Mouse (Mus musculus) limb, embryonic 12.5 days (tissue): Measurements from ENCODE around the gene Fbl. TPM values are rescaled to one million over a fixed set of nuclear protein-coding genes. Genes with fewer than 3 reads are reported as not detected.

Experiments
- ATAC-seq: fragments of 200-750 bp; cut with Nextera tagmentation; 2 replicates; pipeline ENCODE4 v1.8.0; 2017; ENCODE audit warnings: low read depth, moderate TSS enrichment; ENCODE audit not compliant: insufficient number of reproducible peaks, insufficient read depth, low FRiP score, low TSS enrichment
- H3K27ac ChIP-seq: fragments of 300-500 bp; sonication (generic); 2 replicates; pipeline ENCODE4 v1.5.1; 2016; ENCODE audit warnings: mild to moderate bottlenecking, moderate library complexity
- H3K27me3 ChIP-seq: fragments of 300-500 bp; sonication (generic); 2 replicates; pipeline ENCODE4 v1.6.1; 2016; ENCODE audit warnings: mild to moderate bottlenecking, moderate library complexity
- H3K36me3 ChIP-seq: fragments of 300-500 bp; sonication (generic); 2 replicates; pipeline ENCODE4 v1.6.1; 2016; ENCODE audit warnings: mild to moderate bottlenecking, moderate library complexity
- H3K4me1 ChIP-seq: fragments of 300-500 bp; sonication (generic); replicated peaks from 2 replicates; pipeline ENCODE4 v1.6.1; 2016
- H3K4me2 ChIP-seq: fragments of 300-500 bp; sonication (generic); 2 replicates; pipeline ENCODE4 v1.6.1; 2016; ENCODE audit warnings: mild to moderate bottlenecking, moderate library complexity
- H3K4me3 ChIP-seq: fragments of 300-500 bp; sonication (generic); replicated peaks from 2 replicates; pipeline ENCODE4 v1.5.1; 2016; ENCODE audit warnings: mild to moderate bottlenecking
- H3K9ac ChIP-seq: fragments of 300-500 bp; sonication (generic); replicated peaks from 2 replicates; pipeline ENCODE4 v1.6.1; 2016; ENCODE audit warnings: mild to moderate bottlenecking, moderate library complexity
- H3K9me3 ChIP-seq: fragments of 300-500 bp; sonication (generic); 2 replicates; pipeline ENCODE4 v1.6.1; 2016; ENCODE audit warnings: mild to moderate bottlenecking, moderate library complexity
- WGBS: fragments of 180-500 bp; shearing (Covaris S2); methylation state at CpG from one replicate; pipeline ENCODE4 v1.1.7; 2016; 5-methylcytosine and 5-hydroxymethylcytosine counted together
- polyA plus RNA-seq: library from polyadenylated mRNA; unstranded; fragments of >200 nt; fragmentation: Nextera tagmentation; extraction: Ambion mirVana; gene quantifications from 2 replicates; pipeline ENCODE4 v1.2.1, GENCODE M21; 2016

Gene Fbl
- polyA plus RNA-seq, 1 experiment from 2014 or later: 169 TPM

- peak overlapping the region; percentile 86 for H3K4me3 ChIP-seq
- peaks cover 24% of the 10 kb centered on the region for H3K4me1 ChIP-seq
- peak overlapping the region; percentile 60 for H3K9ac ChIP-seq
- no peak for ATAC-seq
- WGBS: 11% methylated on average over 9 of the region's 9 CpGs
- peak overlapping the region; percentile 82 for H3K4me2 ChIP-seq
- H3K36me3 ChIP-seq: no peaks in the 10 kb centered on the region
- H3K27ac ChIP-seq: peak overlapping the region; percentile 85
- H3K9me3 ChIP-seq: peaks cover 8% of the 10 kb centered on the region; the same call in 1 of the 2 replicates
- no peaks in the 10 kb centered on the region for H3K27me3 ChIP-seq
Measured at GRCm38 (mm10) chr7:28168320-28169115, 992 bp upstream of the Fbl start.

GRCm38 (mm10) chr7:28175358-28175757 is 5.8 kb downstream of the Fbl start:
- Histone ChIP-seq H3K4me1 (peaks cover 15% of the 10 kb centered on the region), H3K4me2 (no peak overlapping the region), H3K27ac (no peak overlapping the region), H3K9me3 (no peaks in the 10 kb centered on the region), H3K36me3 (peaks cover 44% of the 10 kb centered on the region), H3K27me3 (no peaks in the 10 kb centered on the region), H3K4me3 (no peak overlapping the region), H3K9ac (no peak overlapping the region)
- no peak for ATAC-seq
- WGBS: 88% methylated on average over 4 of the region's 4 CpGs

- Histone ChIP-seq H3K4me3 (peak within 1 kb of the TSS; percentile 93), H3K27ac (peak within 1 kb of the TSS; percentile 91), H3K36me3 (peaks cover 77% of the 10 kb centered on the region), H3K9ac (peak within 1 kb of the TSS; percentile 86), H3K27me3 (no peaks in the 10 kb centered on the region), H3K4me1 (peaks cover 12% of the 10 kb centered on the region), H3K9me3 (no peaks in the 10 kb centered on the region), H3K4me2 (peak within 1 kb of the TSS; percentile 95)
- peak; percentile 88 for ATAC-seq
- under 1% methylated on average over 25 of the region's 25 CpGs for WGBS
Measured at GRCm38 (mm10) chr7:28179228-28179627, 9.7 kb downstream of the Fbl start, which contains the start of gene Dyrk1b. Dyrk1b (plus strand) TSS chr7:28179469.

DNA sequence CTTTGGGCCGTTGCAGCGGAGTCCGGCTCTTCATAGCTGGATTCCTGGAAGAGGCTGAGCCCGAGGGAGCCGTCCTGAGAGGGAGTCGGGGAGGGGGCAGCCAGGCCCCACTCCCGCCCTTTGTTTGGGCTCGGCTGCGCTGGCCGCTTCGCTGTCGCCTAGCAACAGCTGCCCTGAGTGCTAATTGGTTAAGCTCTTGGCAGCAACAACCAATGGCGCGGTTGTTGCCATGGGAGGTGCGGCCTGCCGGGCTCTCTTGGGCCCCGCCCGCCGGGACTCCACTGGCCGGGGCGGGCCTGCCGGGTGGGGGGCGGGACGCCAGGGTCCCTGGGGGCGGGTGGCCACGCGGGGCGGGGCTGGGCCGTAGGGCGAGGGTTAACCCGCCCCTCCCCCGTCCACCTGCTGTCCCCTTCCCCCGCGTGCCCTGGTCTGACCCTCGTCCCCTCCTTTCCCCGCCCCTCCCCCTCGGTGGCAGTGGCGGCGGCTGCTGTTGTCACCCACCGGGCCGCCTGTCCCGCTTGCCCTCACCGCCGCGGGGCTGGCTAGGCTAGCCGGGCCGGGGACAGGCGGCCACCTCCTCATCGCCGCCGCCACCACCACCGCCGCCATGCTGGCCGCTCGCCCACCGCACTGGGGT is 10.3 kb downstream of the Fbl start:
- peak overlapping the region; percentile 93 for H3K4me3 ChIP-seq
- peaks cover 12% of the 10 kb centered on the region for H3K4me1 ChIP-seq
- H3K36me3 ChIP-seq: peaks cover 80% of the 10 kb centered on the region
- WGBS: 1% methylated on average over 35 of the region's 56 CpGs
- no peaks in the 10 kb centered on the region for H3K9me3 ChIP-seq
- H3K27ac ChIP-seq: peak overlapping the region; percentile 91
- no peaks in the 10 kb centered on the region for H3K27me3 ChIP-seq
- ATAC-seq: peak; percentile 93
- H3K4me2 ChIP-seq: peak overlapping the region; percentile 95
- peak overlapping the region; percentile 86 for H3K9ac ChIP-seq

DNA sequence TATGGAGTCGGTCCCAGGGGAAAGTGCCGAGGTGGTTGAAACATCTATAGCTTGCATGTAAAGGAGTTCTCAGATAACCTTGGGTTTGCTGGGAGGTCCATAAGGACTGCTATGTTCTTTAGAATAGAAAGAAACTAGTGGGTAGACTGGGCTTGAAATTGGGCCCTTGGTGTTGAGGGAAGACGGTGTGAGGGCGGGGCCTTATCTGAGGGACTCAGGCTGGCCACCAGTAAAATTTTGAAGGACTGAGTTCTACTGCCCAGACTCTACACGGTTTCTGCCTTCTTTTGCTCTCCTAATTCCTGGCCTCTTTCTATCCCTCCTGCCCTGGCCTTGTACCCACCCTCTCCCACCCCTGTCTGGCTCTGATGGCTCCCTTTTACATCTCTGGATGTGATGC is 11.4 kb downstream of the Fbl start:
- Histone ChIP-seq H3K27me3 (no peaks in the 10 kb centered on the region), H3K4me3 (peak overlapping the region; percentile 93), H3K9me3 (no peaks in the 10 kb centered on the region), H3K4me1 (peaks cover 12% of the 10 kb centered on the region), H3K9ac (peak overlapping the region; percentile 86), H3K4me2 (peak overlapping the region; percentile 95), H3K36me3 (peaks cover 80% of the 10 kb centered on the region), H3K27ac (peak overlapping the region; percentile 78; the same call in 1 of the 2 replicates)
- ATAC-seq: no peak
- 87% methylated on average over 5 of the region's 5 CpGs for WGBS

- 98% methylated on average over 12 of the region's 12 CpGs for WGBS
- no peak overlapping the region for H3K27ac ChIP-seq
- H3K4me3 ChIP-seq: 0 out of 2 replicates have a peak overlapping the region, but pooled peaks have one; percentile 10
- H3K9ac ChIP-seq: no peak overlapping the region
- no peaks in the 10 kb centered on the region for H3K9me3 ChIP-seq
- H3K27me3 ChIP-seq: no peaks in the 10 kb centered on the region
- H3K4me1 ChIP-seq: peaks cover 12% of the 10 kb centered on the region
- peaks cover 80% of the 10 kb centered on the region for H3K36me3 ChIP-seq
- no peak for ATAC-seq
- 0 out of 2 replicates have a peak overlapping the region, but pooled peaks have one; percentile 95 for H3K4me2 ChIP-seq
Measured at GRCm38 (mm10) chr7:28181376-28181775, 11.9 kb downstream of the Fbl start.

DNA sequence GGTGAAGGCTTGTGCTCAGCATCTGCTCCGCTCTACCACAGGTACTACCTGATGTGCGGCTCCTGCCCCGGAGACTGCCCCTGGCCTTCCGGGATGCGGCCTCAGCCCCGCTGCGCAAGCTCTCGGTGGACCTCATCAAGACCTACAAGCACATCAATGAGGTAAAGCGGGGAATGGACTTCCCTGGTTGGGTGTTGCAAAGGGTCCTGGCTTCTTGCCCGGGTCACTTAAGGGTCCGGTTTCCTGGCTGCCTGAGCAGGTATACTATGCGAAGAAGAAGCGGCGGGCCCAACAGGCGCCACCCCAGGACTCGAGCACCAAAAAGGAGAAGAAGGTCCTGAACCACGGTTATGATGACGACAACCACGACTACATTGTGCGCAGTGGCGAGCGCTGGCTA is 12.8 kb downstream of the Fbl start:
- Histone ChIP-seq H3K9ac (no peak overlapping the region), H3K9me3 (no peaks in the 10 kb centered on the region), H3K4me3 (no peak overlapping the region), H3K27ac (no peak overlapping the region), H3K36me3 (peaks cover 80% of the 10 kb centered on the region), H3K4me2 (no peak overlapping the region), H3K4me1 (peaks cover 12% of the 10 kb centered on the region), H3K27me3 (no peaks in the 10 kb centered on the region)
- WGBS: 98% methylated on average over 21 of the region's 22 CpGs
- no peak for ATAC-seq

- H3K4me1 ChIP-seq: peaks cover 5% of the 10 kb centered on the region
- H3K9ac ChIP-seq: no peak overlapping the region
- no peak for ATAC-seq
- H3K36me3 ChIP-seq: peaks cover 100% of the 10 kb centered on the region
- 95% methylated on average over 14 of the region's 14 CpGs for WGBS
- no peaks in the 10 kb centered on the region for H3K9me3 ChIP-seq
- H3K4me2 ChIP-seq: no peak overlapping the region
- no peak overlapping the region for H3K4me3 ChIP-seq
- no peaks in the 10 kb centered on the region for H3K27me3 ChIP-seq
- no peak overlapping the region for H3K27ac ChIP-seq
Measured at GRCm38 (mm10) chr7:28185884-28186283, 16.4 kb downstream of the Fbl start.

DNA sequence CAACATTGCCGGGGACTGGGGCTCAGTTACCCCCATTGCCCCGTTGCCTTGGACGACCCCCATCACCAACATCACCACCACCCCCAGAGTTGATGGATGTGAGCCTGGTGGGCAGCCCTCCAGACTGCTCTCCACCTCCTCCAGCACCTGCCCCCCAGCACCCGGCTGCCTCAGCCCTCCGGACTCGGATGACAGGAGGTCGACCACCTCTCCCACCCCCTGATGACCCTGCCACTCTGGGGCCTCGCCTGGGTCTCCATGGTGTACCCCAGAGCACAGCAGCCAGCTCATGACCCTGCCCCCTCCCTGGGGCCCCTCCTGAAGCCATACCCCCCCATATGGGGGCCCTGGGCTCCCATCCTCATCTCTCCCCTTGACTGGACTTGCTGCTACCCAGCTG is 17.1 kb downstream of the Fbl start:
- H3K9ac ChIP-seq: no peak overlapping the region
- no peaks in the 10 kb centered on the region for H3K9me3 ChIP-seq
- H3K27me3 ChIP-seq: no peaks in the 10 kb centered on the region
- ATAC-seq: no peak
- peaks cover 100% of the 10 kb centered on the region for H3K36me3 ChIP-seq
- no peaks in the 10 kb centered on the region for H3K4me1 ChIP-seq
- no peak overlapping the region for H3K4me3 ChIP-seq
- WGBS: 96% methylated on average over 6 of the region's 8 CpGs
- no peak overlapping the region for H3K27ac ChIP-seq
- no peak overlapping the region for H3K4me2 ChIP-seq

GRCm38 (mm10) chr7:28191489-28191888 is 22.0 kb downstream of the Fbl start:
- Histone ChIP-seq H3K27me3 (no peaks in the 10 kb centered on the region), H3K9me3 (no peaks in the 10 kb centered on the region), H3K4me1 (no peaks in the 10 kb centered on the region), H3K9ac (no peak overlapping the region), H3K36me3 (peaks cover 86% of the 10 kb centered on the region), H3K4me2 (no peak overlapping the region), H3K4me3 (no peak overlapping the region), H3K27ac (no peak overlapping the region)
- 91% methylated on average over 3 of the region's 3 CpGs for WGBS
- no peak for ATAC-seq

GRCm38 (mm10) chr7:28191903-28192302 is 22.4 kb downstream of the Fbl start:
- no peak overlapping the region for H3K4me3 ChIP-seq
- no peak for ATAC-seq
- H3K4me2 ChIP-seq: no peak overlapping the region
- no peak overlapping the region for H3K9ac ChIP-seq
- peaks cover 85% of the 10 kb centered on the region for H3K36me3 ChIP-seq
- H3K27ac ChIP-seq: no peak overlapping the region
- H3K4me1 ChIP-seq: no peaks in the 10 kb centered on the region
- WGBS: 97% methylated on average over 1 of the region's 1 CpGs
- H3K9me3 ChIP-seq: no peaks in the 10 kb centered on the region
- no peaks in the 10 kb centered on the region for H3K27me3 ChIP-seq
